Mouse (Mus musculus): ENCODE measurements around the gene Gm10139.
"Not testable (repeated sequence)": the region's sequence is repeated elsewhere in the genome, so short reads cannot be mapped to it uniquely, and the experiment has no call there.

DNA sequence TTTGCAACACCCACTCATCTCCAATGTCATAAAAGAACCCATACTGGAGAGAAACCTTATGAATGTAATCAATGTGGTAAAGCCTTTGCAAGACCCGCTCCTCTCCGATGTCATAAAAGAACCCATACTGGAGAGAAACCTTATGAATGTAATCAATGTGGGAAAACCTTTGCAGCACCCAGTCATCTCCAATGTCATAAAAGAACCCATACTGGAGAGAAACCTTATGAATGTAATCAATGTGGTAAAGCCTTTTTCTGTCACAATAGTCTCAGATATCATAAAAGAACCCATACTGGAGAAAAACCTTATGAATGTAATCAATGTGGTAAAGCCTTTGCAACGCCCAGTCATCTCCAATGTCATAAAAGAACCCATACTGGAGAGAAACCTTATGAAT, at the start of gene Gm10139:
- TF ChIP-seq EP300, CTCF (IDR thresholded peaks at IDR 0.05; ENCODE audit: low read depth): not testable (repeated sequence)
